ENCODE assay signal across 8 mouse cellular contexts in the genomic region with DNA sequence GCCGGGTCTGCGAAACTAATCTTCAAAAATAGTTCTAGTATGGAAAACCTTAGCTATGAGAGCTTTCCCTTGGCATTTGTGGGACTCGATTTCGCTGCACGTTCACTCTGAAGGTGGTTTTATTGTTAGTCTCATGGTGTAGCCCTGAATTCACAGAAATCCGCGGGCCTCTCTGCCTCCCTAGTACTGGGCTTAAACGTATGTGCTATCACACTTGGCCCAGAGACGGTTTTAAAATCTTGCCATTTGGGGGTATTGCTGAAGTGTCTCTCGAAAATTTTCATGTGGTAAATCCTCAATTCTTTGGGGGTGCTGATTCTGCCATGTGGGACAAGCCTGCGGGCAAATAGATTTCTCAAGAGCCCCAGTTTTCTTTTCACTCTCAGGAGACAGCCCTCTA. TPM values are rescaled to one million over a fixed set of nuclear protein-coding genes. Genes with fewer than 3 reads are reported as not detected.
A peak's percentile ranks its signal among the peaks of the same experiment; 100 is the strongest.
DNase-seq lines count a peak whose midpoint lies in the region; ATAC-seq and TF ChIP-seq lines count a peak whose summit lies in the region.

No protein-coding gene starts in this region.

- no peaks in the 10 kb centered on the region for H3K36me3 ChIP-seq in heart, embryonic 12.5 days
- no peaks in the 10 kb centered on the region for H3K36me3 ChIP-seq in ES-E14 (ENCODE audit: control insufficient read depth, insufficient read depth, low read length, poor library complexity, severe bottlenecking)
- H3K36me3 ChIP-seq in forebrain, embryonic 12.5 days (replicated peaks) = no peaks in the 10 kb centered on the region
- no peaks in the 10 kb centered on the region for H3K36me3 ChIP-seq in liver, embryonic 12.5 days
- no peaks in the 10 kb centered on the region for H3K36me3 ChIP-seq in stomach, embryonic 16.5 days (ENCODE audit: control insufficient read depth, insufficient read depth, low read length)

- peaks cover 11% of the 10 kb centered on the region for H3K4me1 ChIP-seq in heart, embryonic 12.5 days (replicated peaks)
- peaks cover 0 to 4% of the 10 kb centered on the region in 2 experiments; a peak in 1 of 4 replicates for H3K4me1 ChIP-seq in ES-E14 (ENCODE audit: control insufficient read depth in 2 of 2, insufficient read depth in 2 of 2, low read length in 2 of 2, poor library complexity in 1 of 2)
- H3K4me1 ChIP-seq in forebrain, embryonic 12.5 days = peaks cover 26% of the 10 kb centered on the region
- H3K4me1 ChIP-seq in liver, embryonic 12.5 days = peaks cover 31% of the 10 kb centered on the region
- peaks cover 6% of the 10 kb centered on the region; the same call in 1 of the 2 replicates for H3K4me1 ChIP-seq in stomach, embryonic 16.5 days (ENCODE audit: control insufficient read depth, insufficient read depth, low read length)

- H3K9me3 ChIP-seq in heart, embryonic 12.5 days (replicated peaks) = no peaks in the 10 kb centered on the region
- H3K9me3 ChIP-seq in ES-E14 (ENCODE audit: control insufficient read depth, insufficient read depth, low read depth, low read length) = no peaks in the 10 kb centered on the region
- H3K9me3 ChIP-seq in forebrain, embryonic 12.5 days = no peaks in the 10 kb centered on the region
- no peaks in the 10 kb centered on the region for H3K9me3 ChIP-seq in liver, embryonic 12.5 days (replicated peaks)
- H3K9me3 ChIP-seq in stomach, embryonic 16.5 days (replicated peaks; ENCODE audit: control insufficient read depth, low read length) = no peaks in the 10 kb centered on the region

- H3K9ac ChIP-seq in heart, embryonic 12.5 days = peak overlapping the region; percentile 74
- H3K9ac ChIP-seq in ES-E14 (ENCODE audit: insufficient read depth, low read depth, low read length, poor library complexity, severe bottlenecking) = peak overlapping the region; percentile 49; the same call in 1 of the 2 replicates
- peak overlapping the region; percentile 67 for H3K9ac ChIP-seq in forebrain, embryonic 12.5 days
- peak overlapping the region; percentile 80 for H3K9ac ChIP-seq in liver, embryonic 12.5 days
- peak overlapping the region; percentile 87 for H3K9ac ChIP-seq in stomach, embryonic 16.5 days (ENCODE audit: low read length)

- peak overlapping the region; percentile 66 for H3K4me3 ChIP-seq in heart, embryonic 12.5 days
- H3K4me3 ChIP-seq in ES-E14 (ENCODE audit: insufficient read depth in 1 of 2, low read depth in 1 of 2, low read length in 2 of 2, poor library complexity in 1 of 2, severe bottlenecking in 1 of 2) = peak overlapping the region; percentile 60 to 80
- peak overlapping the region; percentile 73 for H3K4me3 ChIP-seq in forebrain, embryonic 12.5 days (replicated peaks)
- peak overlapping the region; percentile 77 for H3K4me3 ChIP-seq in liver, embryonic 12.5 days
- H3K4me3 ChIP-seq in stomach, embryonic 16.5 days (replicated peaks; ENCODE audit: low read length) = peak overlapping the region; percentile 86

- in situ Hi-C loops in ES-E14 (cut with MboI; ENCODE audit: low sequenced_read_pairs in 2 of 2, unreplicated experiment in 2 of 2) = no loop called here

- DNase-seq in heart, adult 8-10 months (ENCODE audit: low spot score) = no peak
- DNase-seq in ES-E14 (ENCODE audit: low read depth, low spot score) = no peak
- no peak for DNase-seq in adrenal gland, postnatal 25 days
- no peak for DNase-seq in cerebellum, adult 9-11 months

- H3K27ac ChIP-seq in heart, embryonic 12.5 days (ENCODE audit: poor library complexity, severe bottlenecking) = no peak overlapping the region
- no peak overlapping the region for H3K27ac ChIP-seq in ES-E14 (ENCODE audit: insufficient read depth, low read depth, low read length, poor library complexity, severe bottlenecking)
- H3K27ac ChIP-seq in forebrain, embryonic 12.5 days = peak overlapping the region; percentile 36; the same call in 1 of the 2 replicates
- H3K27ac ChIP-seq in liver, embryonic 12.5 days = peak overlapping the region; percentile 70
- 0 out of 2 replicates have a peak overlapping the region, but pooled peaks have one; percentile 50 for H3K27ac ChIP-seq in stomach, embryonic 16.5 days (ENCODE audit: low read length)

- ATAC-seq in heart, embryonic 12.5 days (ENCODE audit: insufficient number of reproducible peaks, low FRiP score) = no peak; the same call in 1 of the 2 replicates
- no peak for ATAC-seq in forebrain, embryonic 12.5 days (ENCODE audit: low FRiP score)
- peak; percentile 58 for ATAC-seq in liver, embryonic 12.5 days
- ATAC-seq in stomach, embryonic 16.5 days (ENCODE audit: insufficient read depth, low FRiP score) = no peak

- H3K27me3 ChIP-seq in heart, embryonic 12.5 days (replicated peaks) = no peaks in the 10 kb centered on the region
- no peaks in the 10 kb centered on the region for H3K27me3 ChIP-seq in forebrain, embryonic 12.5 days
- no peaks in the 10 kb centered on the region for H3K27me3 ChIP-seq in liver, embryonic 12.5 days (replicated peaks)
- no peaks in the 10 kb centered on the region for H3K27me3 ChIP-seq in stomach, embryonic 16.5 days (ENCODE audit: control insufficient read depth, insufficient read depth, low read length)

- peak overlapping the region; percentile 74 for H3K4me2 ChIP-seq in heart, embryonic 12.5 days
- H3K4me2 ChIP-seq in forebrain, embryonic 12.5 days = peak overlapping the region; percentile 68
- H3K4me2 ChIP-seq in liver, embryonic 12.5 days = peak overlapping the region; percentile 77
- peak overlapping the region; percentile 58 for H3K4me2 ChIP-seq in stomach, embryonic 16.5 days (ENCODE audit: low read depth, low read length)

- WGBS in heart, embryonic 12.5 days = 6% methylated on average over 11 of the region's 11 CpGs
- 4% methylated on average over 11 of the region's 11 CpGs for WGBS in forebrain, embryonic 12.5 days
- WGBS in liver, embryonic 12.5 days (ENCODE audit: insufficient replicate concordance) = 6% methylated on average over 11 of the region's 11 CpGs
- WGBS in stomach, embryonic 16.5 days = 4% methylated on average over 11 of the region's 11 CpGs

TF ChIP-seq in ES-E14, 5 proteins besides CTCF, POLR2A, EP300 and RAD21:
- no peak for TF ChIP-seq HCFC1 (IDR thresholded peaks at IDR 0.05; ENCODE audit: borderline replicate concordance, insufficient read depth, low read length)
- no peak for TF ChIP-seq ZNF384 (IDR thresholded peaks at IDR 0.05; ENCODE audit: low read depth, low read length)
- no peak for TF ChIP-seq CHD2 (IDR thresholded peaks at IDR 0.05; ENCODE audit: low read depth, low read length)
- no peak for TF ChIP-seq MAFK (IDR thresholded peaks at IDR 0.05; ENCODE audit: insufficient read depth, low read depth, low read length)
- TF ChIP-seq ZC3H11A (IDR thresholded peaks at IDR 0.05; ENCODE audit: borderline replicate concordance, low read depth, low read length) = no peak

RNA-seq across cellular contexts. Expression of a gene that starts 0.4 kb away (rescaled TPM):
- polyA plus RNA-seq in heart, embryonic 12.5 days (2016; fragmentation: Nextera tagmentation; extraction: Ambion mirVana) = 14.8 and 15.6 TPM in 2 replicates
- 10 to 100 TPM in 1 of 4 experiments, 1 to 10 TPM in 3; 7.2 to 10.0 (median 8.9) TPM for total RNA-seq in heart, adult 8-10 months (2022)
- total RNA-seq in ES-E14 (2012; rRNA removed) = 5.7 and 7.4 TPM in 2 replicates
- 35.9 and 40.5 TPM in 2 replicates for polyA plus RNA-seq in forebrain, embryonic 12.5 days (2016; fragmentation: Nextera tagmentation; extraction: Ambion mirVana)
- 10.8 and 11.2 TPM in 2 replicates for polyA plus RNA-seq in liver, embryonic 12.5 days (2016; fragmentation: Nextera tagmentation; extraction: Ambion mirVana)
- polyA plus RNA-seq in stomach, embryonic 16.5 days (2015; fragmentation: Nextera tagmentation; extraction: Ambion mirVana) = 28.3 and 36.2 TPM in 2 replicates
- 17.8 and 27.6 TPM in 2 replicates for total RNA-seq in adrenal gland, postnatal 25 days (2021)

RNA-seq across cellular contexts. Expression of a gene that starts 3.1 kb away (rescaled TPM):
- polyA plus RNA-seq in heart, embryonic 12.5 days (2016; fragmentation: Nextera tagmentation; extraction: Ambion mirVana) = 40.5 and 40.9 TPM in 2 replicates
- total RNA-seq in heart, adult 8-10 months (2022) = 10 to 100 TPM; 56.0 to 63.9 (median 62.7) TPM
- 35.8 and 54.9 TPM in 2 replicates for total RNA-seq in ES-E14 (2012; rRNA removed)
- polyA plus RNA-seq in forebrain, embryonic 12.5 days (2016; fragmentation: Nextera tagmentation; extraction: Ambion mirVana) = 30.8 and 31.5 TPM in 2 replicates
- 28.6 and 31.1 TPM in 2 replicates for polyA plus RNA-seq in liver, embryonic 12.5 days (2016; fragmentation: Nextera tagmentation; extraction: Ambion mirVana)
- 37.6 and 44.2 TPM in 2 replicates for polyA plus RNA-seq in stomach, embryonic 16.5 days (2015; fragmentation: Nextera tagmentation; extraction: Ambion mirVana)
- 83.7 and 107 TPM in 2 replicates for total RNA-seq in adrenal gland, postnatal 25 days (2021)

RNA-seq across cellular contexts. Expression of a gene that starts 42.5 kb away (rescaled TPM):
- polyA plus RNA-seq in heart, embryonic 12.5 days (2016; fragmentation: Nextera tagmentation; extraction: Ambion mirVana) = 50.0 and 54.9 TPM in 2 replicates
- total RNA-seq in heart, adult 8-10 months (2022) = under 1 TPM in 3 of 4 experiments, not detected in 1; 0.14 to 0.82 (median 0.46) TPM
- 48.9 and 64.6 TPM in 2 replicates for total RNA-seq in ES-E14 (2012; rRNA removed)
- 75.3 and 83.4 TPM in 2 replicates for polyA plus RNA-seq in forebrain, embryonic 12.5 days (2016; fragmentation: Nextera tagmentation; extraction: Ambion mirVana)
- 53.1 and 55.3 TPM in 2 replicates for polyA plus RNA-seq in liver, embryonic 12.5 days (2016; fragmentation: Nextera tagmentation; extraction: Ambion mirVana)
- polyA plus RNA-seq in stomach, embryonic 16.5 days (2015; fragmentation: Nextera tagmentation; extraction: Ambion mirVana) = 38.3 and 39.7 TPM in 2 replicates
- 3.4 and 5.1 TPM in 2 replicates for total RNA-seq in adrenal gland, postnatal 25 days (2021)

RNA-seq across cellular contexts. Expression of a gene that starts 49.5 kb away (rescaled TPM):
- polyA plus RNA-seq in heart, embryonic 12.5 days (2016; fragmentation: Nextera tagmentation; extraction: Ambion mirVana) = 0.19 and 0.32 TPM in 2 replicates
- total RNA-seq in heart, adult 8-10 months (2022) = not detected
- total RNA-seq in ES-E14 (2012; rRNA removed) = 0.98 and 1.9 TPM in 2 replicates
- 0.11 TPM in 1 of 2 replicates, not detected in the other for polyA plus RNA-seq in forebrain, embryonic 12.5 days (2016; fragmentation: Nextera tagmentation; extraction: Ambion mirVana)
- 0.10 TPM in 1 of 2 replicates, not detected in the other for polyA plus RNA-seq in liver, embryonic 12.5 days (2016; fragmentation: Nextera tagmentation; extraction: Ambion mirVana)
- 0.04 and 0.09 TPM in 2 replicates for polyA plus RNA-seq in stomach, embryonic 16.5 days (2015; fragmentation: Nextera tagmentation; extraction: Ambion mirVana)
- total RNA-seq in adrenal gland, postnatal 25 days (2021) = 1.7 and 2.1 TPM in 2 replicates

RNA-seq across cellular contexts. Expression of a gene that starts 59.4 kb away (rescaled TPM):
- 3.4 and 3.5 TPM in 2 replicates for polyA plus RNA-seq in heart, embryonic 12.5 days (2016; fragmentation: Nextera tagmentation; extraction: Ambion mirVana)
- total RNA-seq in heart, adult 8-10 months (2022) = 1 to 10 TPM; 3.4 to 8.7 (median 6.4) TPM
- 0.63 and 0.85 TPM in 2 replicates for total RNA-seq in ES-E14 (2012; rRNA removed)
- 0.66 and 0.67 TPM in 2 replicates for polyA plus RNA-seq in forebrain, embryonic 12.5 days (2016; fragmentation: Nextera tagmentation; extraction: Ambion mirVana)
- 0.19 TPM in 1 of 2 replicates, not detected in the other for polyA plus RNA-seq in liver, embryonic 12.5 days (2016; fragmentation: Nextera tagmentation; extraction: Ambion mirVana)
- 54.8 and 76.5 TPM in 2 replicates for polyA plus RNA-seq in stomach, embryonic 16.5 days (2015; fragmentation: Nextera tagmentation; extraction: Ambion mirVana)
- total RNA-seq in adrenal gland, postnatal 25 days (2021) = 0.61 and 0.76 TPM in 2 replicates

Comparison
In these comparisons a context has a peak if more than half of its experiments do, and no peak if none do; other contexts are left out.
1. H3K27ac ChIP-seq: peak in forebrain, embryonic 12.5 days (single experiment), liver, embryonic 12.5 days (single experiment) and stomach, embryonic 16.5 days (single experiment); none in heart, embryonic 12.5 days (single experiment) and ES-E14 (single experiment).
2. Peak in every context shown above with its lines, with median percentiles within 50 percentile points of each other: H3K4me2 ChIP-seq, H3K4me3 ChIP-seq and H3K9ac ChIP-seq.